Mouse (Mus musculus) lung, adult 2 months (tissue): ENCODE measurements around the gene Arhgap1.

Source experiments
- CTCF ChIP-seq: fragments of 200-500 bp; IDR thresholded peaks from 2 replicates; pipeline ENCODE4 v1.5.1; 2011; ENCODE audit warnings: mild to moderate bottlenecking, low read length, control low read depth; ENCODE audit not compliant: insufficient read depth
- POLR2A ChIP-seq: fragments of 200-500 bp; IDR thresholded peaks from 2 replicates; pipeline ENCODE4 v1.6.1; 2011; ENCODE audit warnings: low read depth, mild to moderate bottlenecking, control low read depth, low read length, borderline replicate concordance; ENCODE audit errors: extremely low read depth

- TF ChIP-seq POLR2A, result no peak
- TF ChIP-seq CTCF, result no peak
Measured at GRCm38 (mm10) chr2:91622356-91622755, 27.3 kb upstream of the Arhgap1 start.
